Mouse (Mus musculus) gastrocnemius, postnatal 36 days (tissue): ENCODE data around the gene Snx29. TPM values are rescaled to one million over a fixed set of nuclear protein-coding genes. Genes with fewer than 3 reads are reported as not detected.

Source experiments
- DNase-seq, 2 experiments: peaks; one replicate each; pipeline ENCODE4 v3.0.0; 2022
- intact Hi-C: fragments of 180-260 bp; cut with DNase I; formaldehyde crosslinking; loops from one replicate; pipeline ENCODE4 v1.15.1; 2025
- total RNA-seq, 2 experiments: library from RNA; stranded (reverse); gene quantifications; 2 replicates each; pipeline ENCODE4 v1.2.3; 2021

Snx29 gene
- total RNA-seq, 2 experiments from 2014 or later: 7.8 to 10.7 TPM

DNA sequence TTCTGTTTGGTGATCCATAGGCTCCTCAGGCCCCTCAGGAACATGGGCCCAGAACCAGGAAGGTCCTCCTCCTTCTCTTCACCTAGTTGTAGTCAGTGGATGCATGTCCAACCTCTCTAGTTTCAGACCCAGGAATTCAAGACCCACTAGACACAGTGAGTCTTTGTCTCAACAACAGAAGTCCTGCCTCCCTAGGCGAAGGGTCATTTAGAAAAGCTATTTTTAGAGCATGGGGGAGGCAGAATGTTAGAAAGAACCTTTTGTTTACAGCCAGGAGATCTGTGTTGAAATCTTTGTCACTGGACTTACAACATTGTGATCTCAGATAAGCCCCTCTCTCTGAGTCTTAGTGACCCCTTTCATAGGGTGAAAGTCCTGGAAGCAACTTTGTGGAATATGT lies 334.4 kb downstream of the Snx29 start:
- DNase-seq: no peak
- intact Hi-C loops: no loop called here

DNA sequence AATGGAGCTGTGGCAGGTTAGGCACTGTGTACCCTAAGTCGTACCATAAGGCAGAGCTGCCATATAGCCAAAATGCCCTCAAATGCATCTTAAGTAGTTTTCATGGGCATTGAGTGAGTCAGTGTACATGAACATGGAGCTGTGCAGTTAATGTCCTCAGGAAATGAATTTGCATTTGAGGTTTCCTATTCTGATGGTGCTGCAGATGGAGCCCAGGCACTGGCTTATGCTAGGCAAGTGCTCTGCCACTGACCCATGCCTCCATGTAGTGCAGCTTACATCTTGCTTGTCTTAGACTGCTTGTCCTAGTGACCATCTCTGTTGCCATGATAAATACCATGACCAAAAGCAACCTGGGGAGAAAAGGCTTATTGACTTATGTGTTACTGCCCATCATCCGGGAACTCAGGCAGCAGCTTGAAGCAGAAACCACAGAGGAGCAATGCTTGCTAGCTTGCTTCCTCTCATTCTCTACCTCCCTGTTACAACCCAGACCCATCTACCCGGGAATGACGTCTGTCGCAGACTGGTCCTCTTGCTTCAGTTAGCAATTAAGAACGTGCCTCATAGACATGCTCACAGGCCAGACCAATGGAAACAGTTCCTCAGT lies 336.5 kb downstream of the Snx29 start:
- no peak for DNase-seq
- intact Hi-C loops: no loop called here

DNA sequence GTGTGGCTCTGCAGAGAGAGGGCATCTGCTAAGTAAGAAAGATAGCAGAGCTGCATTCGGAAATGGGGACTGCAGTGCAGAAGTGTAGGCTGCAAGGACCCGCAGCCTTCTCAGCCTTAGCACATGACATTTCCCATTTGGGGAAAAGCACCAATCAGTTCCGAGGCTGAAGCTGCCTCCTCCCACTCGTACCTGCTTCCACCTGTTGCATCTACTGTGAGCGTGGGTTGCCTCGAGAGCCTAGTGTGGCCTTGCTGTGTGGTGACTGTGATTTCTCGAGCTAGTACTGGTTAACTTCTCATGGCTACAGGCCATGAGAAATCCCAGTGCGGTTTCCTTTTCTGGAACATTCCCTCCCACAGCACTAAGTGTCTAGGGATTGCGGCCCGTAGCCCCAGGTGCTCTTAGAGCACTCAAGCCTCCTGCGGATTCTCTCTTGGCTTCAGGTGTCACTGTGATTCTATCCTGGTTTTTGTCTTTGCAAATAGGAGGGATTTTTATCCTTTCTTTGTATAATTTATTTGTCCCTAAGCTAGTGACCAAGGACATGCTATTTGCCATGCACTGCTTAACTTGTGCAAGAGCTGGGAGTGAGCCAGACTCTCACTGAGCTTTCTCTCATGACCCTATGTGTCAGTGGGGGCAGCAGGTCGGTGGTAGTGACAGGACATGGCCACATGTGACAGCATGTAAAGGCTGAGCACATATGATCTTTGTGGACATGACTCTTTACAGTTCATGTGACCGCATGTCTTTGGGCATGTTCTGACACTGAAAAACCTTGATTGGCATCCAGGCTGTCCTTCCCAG lies 342.4 kb downstream of the Snx29 start:
- DNase-seq: no peak
- intact Hi-C loops: no loop called here

DNA sequence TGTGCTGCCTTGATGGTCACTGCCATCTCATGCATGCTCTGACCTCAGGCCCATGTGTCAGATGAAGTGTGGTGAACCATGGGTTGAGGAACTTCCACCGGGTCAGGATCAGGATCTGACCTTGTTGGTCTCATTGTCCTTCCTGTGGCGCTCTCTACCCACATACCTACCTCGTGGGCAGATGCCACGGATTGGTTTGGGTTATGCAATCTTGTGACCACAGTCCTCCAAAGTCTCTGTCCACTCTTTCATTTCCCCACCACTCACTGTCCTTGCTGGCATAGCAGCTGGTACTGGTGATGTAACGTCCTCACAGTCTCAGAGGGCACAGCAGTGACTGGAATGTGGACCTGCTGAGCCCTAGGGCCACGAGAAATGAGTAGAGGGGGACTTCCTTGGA lies 343.2 kb downstream of the Snx29 start:
- intact Hi-C loops: no loop called here
- no peak for DNase-seq

DNA sequence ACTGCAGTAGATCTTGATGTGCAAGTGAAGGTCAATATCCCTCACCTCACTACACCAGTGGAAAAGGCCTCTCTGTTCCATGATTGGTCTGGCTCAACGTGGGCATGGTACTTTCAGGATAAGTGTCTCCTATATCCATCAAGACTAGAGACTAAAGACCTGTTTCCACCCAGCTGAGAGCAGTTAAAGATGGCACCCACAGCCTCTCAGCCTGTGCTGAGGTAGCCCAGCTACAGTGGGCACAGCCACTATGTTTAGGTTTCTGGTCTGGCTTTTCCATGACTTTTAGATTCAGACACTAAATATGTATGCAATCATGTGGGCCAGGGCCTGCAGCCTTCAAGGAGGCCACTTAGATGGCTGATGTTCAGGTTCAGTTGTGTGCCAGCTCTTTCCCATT lies 345.7 kb downstream of the Snx29 start:
- intact Hi-C loops: no loop called here

DNA sequence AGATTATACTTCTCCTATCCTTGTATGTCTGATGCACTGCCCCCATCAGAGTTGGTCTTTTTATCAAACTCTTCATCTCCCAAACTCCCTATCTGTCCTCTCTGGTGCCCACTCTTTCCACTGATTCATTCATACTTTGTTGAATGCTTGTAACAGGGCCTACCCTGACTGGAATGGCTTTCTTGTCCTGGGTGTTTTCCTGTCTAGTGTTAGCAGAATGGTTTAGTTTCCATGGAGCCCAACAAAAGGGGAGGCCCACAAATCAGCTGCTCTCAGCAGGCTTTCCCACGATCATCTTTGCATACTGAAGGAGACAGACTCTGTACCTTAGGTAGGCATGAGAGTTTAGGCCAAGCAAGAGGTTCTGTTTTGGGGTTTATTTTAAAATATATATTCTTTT lies 346.2 kb downstream of the Snx29 start:
- no peak for DNase-seq
- intact Hi-C loops: no loop called here

More for the DNA sequence above, 345.7 kb downstream of the Snx29 start:
- no peak for DNase-seq

DNA sequence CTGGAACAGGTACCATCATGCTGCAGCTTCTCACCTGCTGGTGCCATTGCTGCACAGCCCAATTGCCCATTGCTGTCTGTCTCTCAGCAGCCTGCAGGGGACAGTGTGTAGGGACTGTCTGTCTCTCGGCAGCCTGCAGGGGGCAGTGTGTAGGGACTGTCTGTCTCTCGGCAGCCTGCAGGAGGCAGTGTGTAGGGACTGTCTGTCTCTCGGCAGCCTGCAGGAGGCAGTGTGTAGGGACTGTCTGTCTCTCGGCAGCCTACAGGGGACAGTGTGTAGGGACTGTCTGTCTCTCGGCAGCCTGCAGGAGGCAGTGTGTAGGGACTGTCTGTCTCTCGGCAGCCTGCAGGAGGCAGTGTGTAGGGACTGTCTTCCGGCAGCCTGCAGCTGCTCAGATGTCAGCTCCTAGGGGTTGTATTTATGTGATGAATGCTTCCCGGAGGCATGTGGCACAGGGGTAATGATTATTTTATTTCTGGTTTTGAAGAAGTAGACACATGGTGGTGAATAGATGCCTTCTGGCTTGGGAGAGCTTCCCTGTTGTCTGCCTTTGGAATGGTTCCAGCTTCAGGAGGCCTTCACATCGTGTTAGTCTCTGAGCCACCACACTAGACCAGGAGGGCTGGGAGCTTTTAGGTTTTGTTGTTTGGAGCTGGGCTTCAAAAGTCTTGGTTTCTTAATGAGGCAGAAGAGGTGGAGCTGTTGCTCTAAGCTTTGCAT lies 347.7 kb downstream of the Snx29 start:
- no peak for DNase-seq
- intact Hi-C loops: no loop called here

DNA sequence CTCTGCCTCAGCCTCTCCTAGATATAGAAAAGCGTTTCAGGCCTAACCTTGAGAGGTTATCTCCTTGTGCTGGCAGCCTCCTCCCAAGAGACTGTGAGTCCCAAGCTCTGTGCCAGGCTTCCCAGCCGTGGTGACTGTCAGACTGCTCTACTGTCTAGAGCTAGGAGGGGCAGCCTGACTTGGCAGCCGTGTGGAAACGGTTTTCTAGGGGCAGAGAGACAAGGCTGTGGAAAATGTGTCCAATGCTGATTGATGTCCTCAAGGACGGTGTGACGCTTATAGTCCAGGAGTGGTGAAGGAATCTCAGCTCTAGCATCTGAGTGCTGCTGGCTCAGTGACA lies 348.2 kb downstream of the Snx29 start:
- intact Hi-C loops: no loop called here
- DNase-seq: no peak

DNA sequence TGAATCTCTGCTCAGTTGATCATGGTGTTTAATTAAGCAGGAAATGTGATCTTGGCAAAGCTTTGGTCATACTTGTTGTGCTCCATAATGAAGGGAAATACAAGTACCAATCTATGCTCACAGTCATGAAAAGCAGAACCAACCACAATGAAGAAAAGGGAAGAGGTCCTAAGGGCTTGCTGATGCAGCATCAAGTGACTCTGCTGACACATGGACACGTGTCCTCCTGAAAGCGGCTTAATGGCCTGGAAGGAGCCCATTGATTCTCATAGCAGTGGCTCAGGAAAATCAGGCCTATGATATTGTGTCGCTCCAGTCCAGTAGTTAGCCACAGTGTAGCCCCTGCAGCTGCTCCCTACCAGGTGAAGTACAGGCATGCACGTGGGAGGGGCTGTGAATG lies 353.3 kb downstream of the Snx29 start:
- intact Hi-C loops: no loop called here

DNA sequence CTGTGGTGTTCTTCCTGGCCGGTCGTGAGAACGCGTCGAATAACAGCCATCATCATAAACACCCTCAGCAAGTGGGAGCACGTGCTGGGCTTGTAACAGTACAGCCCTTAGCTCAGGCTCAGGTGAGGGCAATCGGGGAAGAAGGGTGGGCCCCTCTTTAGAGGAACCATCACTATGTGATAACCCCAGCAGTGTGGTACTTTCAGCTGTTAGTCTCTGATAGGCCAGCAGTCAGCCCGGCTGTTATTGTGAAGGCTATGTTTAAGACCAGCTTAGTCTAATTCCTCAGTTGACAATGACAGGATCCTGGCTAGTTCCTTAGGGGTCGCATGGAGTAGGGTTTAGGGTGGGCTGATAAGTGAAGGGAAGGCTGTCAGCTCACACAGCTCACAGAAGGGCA lies 362.6 kb downstream of the Snx29 start:
- intact Hi-C loops: no loop called here
- no peak for DNase-seq

More for the DNA sequence above, 353.3 kb downstream of the Snx29 start:
- no peak for DNase-seq

DNA sequence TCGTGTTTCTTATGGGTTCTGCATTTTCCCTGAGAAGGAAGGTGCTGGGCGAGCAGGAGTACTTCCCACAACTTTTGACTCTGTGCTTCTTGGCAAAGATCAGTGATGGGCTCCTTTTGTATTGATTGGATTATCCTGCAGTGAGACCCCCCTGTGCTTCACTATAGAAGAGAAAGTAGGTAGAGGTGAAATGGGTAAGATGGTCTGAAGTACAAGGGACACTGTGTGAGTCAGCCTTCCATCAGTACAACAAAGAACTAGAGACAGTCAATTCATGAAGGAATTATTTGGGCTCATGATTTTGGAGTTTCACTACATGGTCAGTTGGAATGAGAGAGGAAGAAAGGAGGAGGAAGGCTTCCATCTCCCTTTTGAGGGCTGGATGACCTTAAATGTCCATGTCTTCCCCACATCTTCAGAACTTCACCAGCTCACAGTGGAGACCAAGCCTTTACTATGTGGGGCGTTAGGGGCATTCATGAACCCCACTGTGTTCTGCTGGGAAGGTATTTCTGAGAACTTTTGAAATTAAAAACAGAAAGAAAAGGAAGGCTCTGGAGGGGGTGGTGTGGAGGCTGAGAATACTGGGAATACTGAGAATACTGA lies 363.1 kb downstream of the Snx29 start:
- no peak for DNase-seq
- intact Hi-C loops: no loop called here

DNA sequence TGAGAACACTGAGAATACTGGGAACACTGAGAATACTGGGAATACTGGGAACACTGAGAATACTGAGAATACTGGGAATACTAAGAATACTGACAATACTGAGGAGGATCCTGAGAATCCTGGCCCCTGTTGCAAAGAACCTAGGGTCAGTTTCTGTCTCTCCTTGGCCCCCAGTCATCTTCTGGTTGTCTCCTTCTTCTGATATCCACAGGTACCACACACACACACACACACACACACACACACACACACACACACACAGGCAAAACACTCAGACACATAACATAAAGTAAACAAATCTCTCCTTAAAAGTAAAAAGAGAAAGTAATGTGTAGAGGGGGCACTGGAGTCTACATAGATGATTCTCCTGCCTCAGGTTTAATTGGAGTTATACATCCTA lies 365.1 kb downstream of the Snx29 start:
- no peak for DNase-seq
- intact Hi-C loops: no loop called here

DNA sequence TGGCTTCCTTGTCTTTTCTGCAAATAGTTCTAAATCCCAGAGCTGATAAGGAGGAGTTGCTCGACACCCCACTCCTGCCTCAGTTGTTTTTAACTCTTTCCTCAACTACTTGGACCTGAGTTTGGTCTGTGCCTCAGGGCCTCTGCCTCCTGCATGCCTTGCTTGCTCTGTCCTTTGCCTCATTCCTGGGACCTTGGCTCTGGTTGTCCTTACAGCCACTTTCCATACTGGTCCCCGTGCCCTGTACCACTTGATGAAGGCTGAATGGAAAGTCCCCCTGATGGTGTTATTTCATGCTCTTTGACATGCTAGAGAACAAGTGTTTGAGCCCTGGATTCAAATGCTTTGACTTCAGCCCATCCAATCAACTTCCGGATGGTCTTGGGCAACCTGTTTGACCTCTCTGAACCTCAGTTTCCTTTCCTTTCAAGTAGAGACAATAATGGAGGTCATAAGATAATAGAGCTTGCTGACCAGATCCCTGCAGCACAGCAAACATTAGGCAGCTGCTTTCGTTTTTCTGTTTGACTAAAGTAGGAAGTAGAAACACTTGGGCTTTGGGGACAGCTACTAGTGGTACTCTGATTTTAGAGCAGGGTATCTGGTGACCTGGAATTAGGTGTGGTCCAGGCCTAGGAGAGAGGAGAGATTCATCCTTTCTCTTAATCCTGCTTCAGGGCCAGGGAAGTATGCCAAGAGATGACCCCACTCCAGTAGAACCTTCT lies 365.7 kb downstream of the Snx29 start:
- no peak for DNase-seq
- intact Hi-C loops: no loop called here

DNA sequence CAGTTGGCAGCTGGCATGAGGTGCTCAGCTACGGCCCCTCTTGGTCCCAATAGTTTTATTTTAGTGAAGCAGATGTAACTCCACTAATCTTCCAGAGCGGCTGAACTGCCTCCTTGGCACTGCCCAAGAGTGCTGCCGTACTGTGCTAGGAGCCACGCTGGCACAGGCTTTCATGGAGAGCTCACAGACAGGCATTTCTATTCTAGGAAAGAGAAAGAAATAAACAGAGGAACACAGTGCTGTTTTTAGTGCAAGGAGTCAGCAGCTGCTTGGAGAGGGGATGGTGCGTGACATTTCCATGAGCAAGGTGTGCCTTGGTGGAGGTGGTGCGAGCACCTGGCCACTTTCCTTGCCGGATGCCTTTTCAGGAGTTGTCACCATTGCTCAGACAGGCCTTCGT lies 367.4 kb downstream of the Snx29 start:
- intact Hi-C loops: loop anchor here (10.0 kb wide), 1 partner anchor 515 kb away; no protein-coding TSS in a partner anchor
- DNase-seq: no peak

DNA sequence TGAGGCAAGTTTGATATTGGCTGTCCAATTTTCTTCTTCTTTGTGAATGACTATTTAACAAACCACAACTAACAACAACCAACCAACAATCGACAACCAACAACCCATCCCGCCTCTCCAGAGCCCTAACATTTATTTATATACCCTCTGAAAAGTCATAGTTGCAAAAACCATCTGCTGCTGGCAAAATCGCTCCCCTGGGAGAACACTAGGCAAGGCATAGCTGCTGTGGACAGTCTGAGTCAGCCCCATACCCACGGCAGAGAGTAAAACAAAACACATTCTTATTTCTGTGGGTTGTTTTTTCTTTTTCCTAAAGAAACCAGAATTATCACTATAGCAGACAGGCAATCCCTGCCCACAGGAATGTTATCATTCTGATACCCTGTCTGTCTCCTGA lies 368.0 kb downstream of the Snx29 start:
- DNase-seq: no peak
- intact Hi-C loops: loop anchor here (10.0 kb wide), 1 partner anchor 514 kb away; no protein-coding TSS in a partner anchor

DNA sequence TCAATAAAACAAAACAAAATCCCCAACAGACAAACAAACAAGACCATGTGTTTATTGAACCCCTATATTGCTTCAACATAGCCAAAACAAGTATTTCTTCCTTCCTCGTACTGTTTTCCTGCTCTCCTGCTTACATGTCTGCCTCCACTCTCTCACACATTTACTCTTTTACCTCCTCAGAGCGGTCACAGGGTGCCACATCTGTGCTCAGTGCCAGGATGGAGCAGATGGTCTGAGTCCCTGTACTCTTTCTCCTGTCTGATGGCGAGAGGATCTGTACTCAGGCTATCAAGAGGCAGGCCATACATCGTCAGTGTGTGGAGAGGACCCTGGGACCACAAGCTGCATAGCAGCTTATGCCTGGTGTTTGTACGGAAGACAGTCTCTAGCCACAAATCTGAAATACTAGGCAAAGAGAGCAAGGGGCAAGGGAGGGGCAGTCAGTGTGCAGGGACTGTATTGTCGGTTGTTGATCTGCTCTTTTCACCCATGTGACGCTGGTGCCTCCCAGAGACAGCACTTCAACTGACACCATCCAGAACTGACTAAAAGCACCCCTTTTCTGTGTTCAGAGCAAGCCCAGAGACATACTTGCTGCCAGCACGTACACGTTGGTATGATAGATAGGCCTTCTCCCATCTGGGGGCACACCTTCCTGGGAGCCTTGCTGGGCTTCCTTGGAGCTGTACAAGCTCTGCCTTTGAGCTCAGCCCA lies 368.9 kb downstream of the Snx29 start:
- intact Hi-C loops: loop anchor here (10.0 kb wide), 1 partner anchor 513 kb away; no protein-coding TSS in a partner anchor

DNA sequence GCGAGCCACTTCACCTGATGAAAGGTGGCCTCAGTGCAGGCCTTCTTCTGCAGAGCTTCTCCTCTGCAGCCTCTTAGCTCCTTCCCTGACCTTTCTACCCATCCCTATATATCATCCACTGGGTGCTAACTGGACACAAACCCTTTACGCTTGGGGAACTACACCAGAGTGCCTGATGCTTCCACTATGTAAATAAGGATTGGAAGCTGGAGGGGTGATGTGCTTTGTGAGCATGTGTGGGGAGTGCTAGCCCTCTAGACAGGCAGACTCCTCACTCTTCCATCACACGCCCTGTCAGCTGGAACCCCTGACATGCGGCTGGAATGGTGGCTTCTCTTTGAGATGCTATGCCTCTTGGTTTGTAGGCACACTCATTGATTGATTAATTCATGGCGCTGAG lies 370.0 kb downstream of the Snx29 start:
- intact Hi-C loops: loop anchor here (10.0 kb wide), 1 partner anchor 512 kb away; no protein-coding TSS in a partner anchor

More for the DNA sequence above, 368.9 kb downstream of the Snx29 start:
- no peak for DNase-seq

DNA sequence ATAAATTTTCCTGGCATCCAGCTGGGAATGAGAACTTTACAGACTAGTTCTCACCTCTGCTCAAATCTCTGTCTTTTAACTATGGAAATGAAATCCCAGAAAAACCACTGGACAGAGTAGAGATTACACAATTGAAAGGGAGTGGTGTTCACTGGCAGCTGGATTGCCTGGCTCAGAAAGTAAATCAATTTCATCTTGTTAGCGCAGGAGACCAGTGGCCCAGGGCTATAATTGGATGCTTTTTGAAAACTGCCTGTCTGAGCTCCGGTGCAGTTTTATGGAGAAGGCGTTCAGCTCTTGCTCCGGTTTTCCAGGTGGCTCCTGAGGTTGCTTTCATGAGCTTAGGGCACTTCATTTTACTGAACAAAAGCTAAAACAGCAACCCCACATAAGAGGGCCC lies 371.7 kb downstream of the Snx29 start:
- intact Hi-C loops: loop anchor here (10.0 kb wide), 1 partner anchor 510 kb away; no protein-coding TSS in a partner anchor
- DNase-seq: no peak

More for the DNA sequence above, 370.0 kb downstream of the Snx29 start:
- no peak for DNase-seq

DNA sequence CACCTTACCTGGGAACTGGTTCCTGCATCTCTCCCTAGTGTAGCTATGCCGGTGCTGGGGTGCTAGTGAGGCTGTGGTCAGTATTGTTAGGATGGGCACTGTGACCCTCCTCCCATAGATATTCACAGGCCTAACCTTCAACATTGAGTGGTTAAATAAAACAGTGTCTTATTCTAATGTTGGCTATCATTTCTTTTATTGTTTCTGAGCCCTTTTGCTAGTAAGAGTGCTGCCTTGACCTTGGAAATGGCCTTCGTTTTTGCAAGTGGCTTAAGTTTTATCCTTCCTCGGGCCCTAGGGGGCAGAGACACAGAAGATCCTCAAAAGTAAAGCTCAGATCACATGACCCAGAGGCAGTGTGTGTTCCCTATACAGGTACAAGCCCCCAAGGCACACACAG lies 374.1 kb downstream of the Snx29 start:
- intact Hi-C loops: loop anchor here (5.0 to 10.0 kb wide), 2 partner anchors 241 to 508 kb away; no protein-coding TSS in a partner anchor
- no peak for DNase-seq
